8 mouse cellular contexts compared by ENCODE assay signal in genomic region chr13:47044617-47044947, GRCm38 (mm10). TPM values are rescaled to one million over a fixed set of nuclear protein-coding genes. Genes with fewer than 3 reads are reported as not detected.
A peak's percentile ranks its signal among the peaks of the same experiment; 100 is the strongest.
DNase-seq lines count a peak whose midpoint lies in the region; ATAC-seq lines count a peak whose summit lies in the region.

Tpmt (minus strand) TSS chr13:47044737.

- no peak for ATAC-seq in forebrain, embryonic 16.5 days
- no peak for ATAC-seq in neural tube, embryonic 13.5 days (ENCODE audit: low read depth)
- no peak for ATAC-seq in cerebellum, adult (ENCODE audit: insufficient number of reproducible peaks, low FRiP score, low TSS enrichment)

- H3K4me1 ChIP-seq in forebrain, embryonic 16.5 days (replicated peaks; ENCODE audit: control insufficient read depth, insufficient read depth, low read length), result peaks cover 15% of the 10 kb centered on the region
- H3K4me1 ChIP-seq in limb, embryonic 10.5 days, result peaks cover 13% of the 10 kb centered on the region
- H3K4me1 ChIP-seq in neural tube, embryonic 13.5 days (replicated peaks), result peaks cover 27% of the 10 kb centered on the region

- peak within 1 kb of the TSS; percentile 90 for H3K9ac ChIP-seq in forebrain, embryonic 16.5 days (replicated peaks; ENCODE audit: low read depth, low read length)
- H3K9ac ChIP-seq in neural tube, embryonic 13.5 days, result peak within 1 kb of the TSS; percentile 84

- H3K9me3 ChIP-seq in forebrain, embryonic 16.5 days (ENCODE audit: control insufficient read depth, low read length), result no peaks in the 10 kb centered on the region
- H3K9me3 ChIP-seq in limb, embryonic 10.5 days (replicated peaks), result no peaks in the 10 kb centered on the region
- no peaks in the 10 kb centered on the region for H3K9me3 ChIP-seq in neural tube, embryonic 13.5 days

- peaks cover 8% of the 10 kb centered on the region; the same call in 1 of the 2 replicates for H3K36me3 ChIP-seq in forebrain, embryonic 16.5 days (ENCODE audit: control insufficient read depth, insufficient read depth)
- H3K36me3 ChIP-seq in limb, embryonic 10.5 days, result peaks cover 11% of the 10 kb centered on the region
- H3K36me3 ChIP-seq in neural tube, embryonic 13.5 days, result peaks cover 15% of the 10 kb centered on the region

- DNase-seq in layer of hippocampus, postnatal 10 days (ENCODE audit: low spot score in 2 of 2), result peak in 1 of 2 experiments; percentile 24
- DNase-seq in layer of hippocampus, postnatal 36 days, result no peak
- DNase-seq in adrenal gland, postnatal 25 days, result peak; percentile 7
- no peak for DNase-seq in limb, embryonic 10.5 days (ENCODE audit: low spot score)
- DNase-seq in urinary bladder, postnatal 10 days (ENCODE audit: low spot score), result no peak

- H3K4me2 ChIP-seq in forebrain, embryonic 16.5 days (ENCODE audit: low read length), result peak within 1 kb of the TSS; percentile 96
- peak within 1 kb of the TSS; percentile 99 for H3K4me2 ChIP-seq in neural tube, embryonic 13.5 days

- 17% methylated on average over 10 of the region's 10 CpGs for WGBS in forebrain, embryonic 16.5 days
- WGBS in limb, embryonic 10.5 days, result 19% methylated on average over 10 of the region's 10 CpGs
- 15% methylated on average over 10 of the region's 10 CpGs for WGBS in neural tube, embryonic 13.5 days

- no peaks in the 10 kb centered on the region for H3K27me3 ChIP-seq in forebrain, embryonic 16.5 days (replicated peaks; ENCODE audit: control insufficient read depth, insufficient read depth, low read length)
- H3K27me3 ChIP-seq in limb, embryonic 10.5 days (ENCODE audit: low read depth, poor library complexity, severe bottlenecking), result peaks cover 11% of the 10 kb centered on the region; the same call in 1 of the 2 replicates
- H3K27me3 ChIP-seq in neural tube, embryonic 13.5 days, result no peaks in the 10 kb centered on the region

- H3K27ac ChIP-seq in forebrain, embryonic 16.5 days (ENCODE audit: low read length), result peak within 1 kb of the TSS; percentile 78
- peak within 1 kb of the TSS; percentile 87 for H3K27ac ChIP-seq in limb, embryonic 10.5 days
- H3K27ac ChIP-seq in neural tube, embryonic 13.5 days (replicated peaks), result peak within 1 kb of the TSS; percentile 75

- H3K4me3 ChIP-seq in forebrain, embryonic 16.5 days (replicated peaks; ENCODE audit: low read length), result peak within 1 kb of the TSS; percentile 95
- peak within 1 kb of the TSS; percentile 88 for H3K4me3 ChIP-seq in limb, embryonic 10.5 days
- peak within 1 kb of the TSS; percentile 64 for H3K4me3 ChIP-seq in neural tube, embryonic 13.5 days

RNA-seq across cellular contexts. Expression of gene Tpmt, which starts in this region (rescaled TPM):
- total RNA-seq in layer of hippocampus, postnatal 10 days (2021), result 10 to 100 TPM; 10.6 to 14.0 TPM
- 10 to 100 TPM in 1 of 2 experiments, 1 to 10 TPM in 1; 8.4 to 11.8 TPM for total RNA-seq in layer of hippocampus, postnatal 36 days (2021)
- total RNA-seq in adrenal gland, postnatal 25 days (2021), result 9.2 and 10.8 TPM in 2 replicates
- 18.9 and 24.2 TPM in 2 replicates for polyA plus RNA-seq in forebrain, embryonic 16.5 days (2015; fragmentation: Nextera tagmentation; extraction: Ambion mirVana)
- polyA plus RNA-seq in limb, embryonic 10.5 days (2016; fragmentation: Nextera tagmentation; extraction: Ambion mirVana), result 24.9 and 30.9 TPM in 2 replicates
- polyA plus RNA-seq in neural tube, embryonic 13.5 days (2015; fragmentation: Nextera tagmentation; extraction: Ambion mirVana), result 28.4 and 33.4 TPM in 2 replicates
